Mouse (Mus musculus) layer of hippocampus, adult 8-10 months (tissue): ENCODE measurements around the gene Atad1. TPM values are rescaled to one million over a fixed set of nuclear protein-coding genes. Genes with fewer than 3 reads are reported as not detected.
"Not testable (repeated sequence)": the region's sequence is repeated elsewhere in the genome, so short reads cannot be mapped to it uniquely, and the experiment has no call there.

Source experiments
- DNase-seq, 2 experiments: peaks; one replicate each; pipeline ENCODE4 v3.0.0; 2022; ENCODE audit warnings: low spot score in 2 of 2
- total RNA-seq, 4 experiments: library from RNA; stranded (reverse); gene quantifications; 2 replicates each; pipeline ENCODE4 v1.2.4; 2022

Atad1 gene
- total RNA-seq, 4 experiments from 2014 or later: 89.9 to 100 (median 92.7) TPM

- DNase-seq: no peak
Observed at GRCm38 (mm10) chr19:32683081-32683480, 56.5 kb downstream of the Atad1 start.

DNA sequence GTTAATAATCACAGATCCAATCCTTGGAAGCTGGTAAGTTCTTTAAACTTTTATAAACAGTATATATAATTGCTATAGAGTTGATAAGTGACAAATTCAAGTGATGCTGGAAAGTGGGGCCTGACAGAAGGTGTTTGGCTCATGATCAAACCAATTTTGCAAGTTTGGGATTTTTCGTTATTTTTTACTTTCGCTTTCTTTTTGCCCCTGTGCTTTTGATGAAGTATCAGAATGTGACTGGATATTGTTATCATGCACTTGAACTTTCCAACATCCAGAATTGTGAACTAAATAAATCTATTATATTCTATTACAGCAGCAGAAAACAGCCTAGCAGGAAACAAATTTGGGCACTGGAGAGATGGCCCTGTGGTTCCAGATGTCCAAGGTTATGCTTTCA lies 58.7 kb downstream of the Atad1 start:
- no peak for DNase-seq

- no peak for DNase-seq
Observed at GRCm38 (mm10) chr19:32675766-32676165, 63.8 kb downstream of the Atad1 start.

DNA sequence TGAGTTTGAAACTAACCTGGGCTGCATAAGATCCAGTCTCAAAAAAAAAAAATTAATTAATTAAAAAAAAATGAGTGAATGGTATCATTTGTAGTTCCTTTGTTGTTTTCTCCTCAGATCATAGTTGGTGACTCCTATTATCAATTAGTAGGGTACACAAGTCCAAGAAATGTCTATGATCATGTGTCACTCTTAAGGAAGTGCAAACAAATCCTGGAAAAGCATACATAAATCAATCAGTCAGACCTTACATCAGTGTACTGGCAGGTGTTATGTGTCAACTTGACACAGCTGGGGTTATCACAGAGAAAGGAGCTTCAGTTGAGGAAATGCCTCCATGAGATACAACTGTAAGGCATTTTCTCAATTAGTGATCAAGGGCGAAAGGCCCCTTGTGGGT lies 71.8 kb downstream of the Atad1 start:
- DNase-seq: not testable (repeated sequence)

DNA sequence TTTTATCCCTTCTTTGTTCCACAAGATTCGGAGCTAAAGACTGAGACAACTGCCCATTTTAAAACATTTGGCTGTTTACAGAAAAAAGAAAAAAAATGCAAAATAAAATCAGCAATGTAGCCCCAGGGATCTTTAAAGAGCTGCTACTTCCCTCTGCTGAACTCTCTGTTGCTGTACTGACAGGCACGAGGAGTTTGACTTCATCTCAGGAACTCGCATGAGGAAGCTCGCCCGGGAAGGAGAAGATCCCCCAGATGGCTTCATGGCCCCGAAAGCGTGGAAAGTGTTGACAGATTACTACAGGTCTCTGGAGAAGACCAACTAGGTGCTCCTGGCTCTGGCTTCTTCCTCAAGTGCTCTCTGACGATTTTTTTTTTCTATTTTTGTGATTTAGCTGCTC lies 74.3 kb downstream of the Atad1 start:
- DNase-seq: no peak

DNA sequence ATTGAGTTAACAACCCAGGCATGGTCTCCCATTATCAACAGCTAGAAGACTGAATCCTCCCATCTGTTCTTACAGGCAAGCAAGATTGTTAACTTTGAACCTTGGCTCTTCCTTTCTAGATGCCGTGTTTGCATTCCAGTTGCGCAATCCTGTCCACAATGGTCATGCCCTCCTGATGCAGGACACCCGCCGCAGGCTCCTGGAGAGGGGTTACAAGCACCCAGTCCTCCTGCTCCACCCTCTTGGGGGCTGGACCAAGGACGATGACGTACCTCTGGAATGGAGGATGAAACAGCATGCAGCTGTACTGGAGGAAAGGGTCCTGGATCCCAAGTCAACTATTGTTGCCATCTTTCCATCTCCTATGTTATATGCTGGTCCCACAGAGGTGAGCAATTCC lies 76.7 kb downstream of the Atad1 start:
- no peak for DNase-seq

DNA sequence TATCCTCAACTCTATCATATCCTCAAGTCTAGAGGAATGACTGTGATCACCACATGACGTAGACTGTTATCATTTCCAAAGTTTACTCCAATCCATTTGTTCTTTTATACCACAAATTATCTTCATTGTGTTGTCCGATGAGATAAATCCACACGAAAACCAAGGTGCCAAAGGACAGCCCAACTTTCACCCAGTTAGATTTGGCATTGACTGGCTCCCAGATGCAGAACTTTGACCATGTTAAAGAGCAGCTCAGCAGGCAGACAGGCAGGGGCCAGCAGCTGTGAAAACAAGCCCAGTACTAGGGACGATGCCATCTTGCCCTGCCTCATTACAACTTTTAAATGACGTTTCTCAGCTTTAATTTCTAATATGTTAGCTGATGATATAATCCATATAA lies 80.2 kb downstream of the Atad1 start:
- no peak for DNase-seq

- DNase-seq: no peak
Observed at GRCm38 (mm10) chr19:32653630-32654362, 85.8 kb downstream of the Atad1 start.

DNA sequence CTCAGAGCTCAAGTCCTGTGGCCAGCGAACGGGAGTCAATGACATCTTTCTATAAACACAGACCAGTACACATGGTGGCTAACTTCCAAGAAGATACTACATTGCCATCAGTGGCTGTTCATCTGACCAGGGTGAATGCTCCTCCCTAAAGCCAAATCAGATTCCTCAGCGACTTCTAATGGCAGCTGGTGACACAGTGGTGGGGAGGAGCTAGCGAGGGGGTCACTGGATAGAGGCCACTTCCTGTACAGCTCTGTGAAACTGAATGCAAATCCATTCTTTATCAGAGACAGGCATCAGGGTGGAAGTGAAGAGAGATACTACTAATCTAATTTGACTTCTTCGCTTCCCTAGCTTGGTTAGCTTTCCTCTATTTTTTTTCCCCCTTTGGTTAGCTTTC lies 86.5 kb downstream of the Atad1 start:
- DNase-seq: no peak

GRCm38 (mm10) chr19:32651046-32651445 lies 88.5 kb downstream of the Atad1 start:
- DNase-seq: no peak

DNA sequence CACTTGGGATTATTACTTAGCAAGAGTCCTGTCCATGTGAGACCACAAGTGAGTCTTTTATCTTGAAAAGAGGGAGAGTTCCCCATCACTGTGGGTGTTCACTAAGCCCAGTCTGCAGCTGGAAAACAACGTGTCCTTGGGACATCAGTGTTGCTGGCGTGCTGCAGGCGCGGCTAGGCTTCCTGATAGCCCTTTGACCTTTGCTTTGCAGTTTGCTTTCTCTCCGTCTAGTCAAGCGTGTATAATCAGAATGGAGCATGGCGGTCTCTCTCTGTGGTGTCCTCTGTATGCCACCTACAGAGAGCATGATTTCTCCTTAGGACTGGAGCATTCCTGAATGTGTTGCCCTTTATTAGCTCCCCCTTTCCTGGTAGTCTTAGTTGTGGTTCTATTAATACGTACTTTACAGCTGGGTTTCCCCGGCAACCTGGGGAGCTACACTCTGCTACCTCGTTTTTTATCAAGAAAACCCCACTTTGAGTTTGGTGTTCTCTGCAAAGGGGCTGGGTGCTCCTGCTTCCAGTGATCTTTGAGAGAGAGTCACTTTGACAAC lies 91.5 kb downstream of the Atad1 start:
- DNase-seq: no peak

- no peak for DNase-seq
Observed at GRCm38 (mm10) chr19:32646382-32646781, 93.2 kb downstream of the Atad1 start.

- DNase-seq: no peak
Observed at GRCm38 (mm10) chr19:32645939-32646338, 93.6 kb downstream of the Atad1 start.

DNA sequence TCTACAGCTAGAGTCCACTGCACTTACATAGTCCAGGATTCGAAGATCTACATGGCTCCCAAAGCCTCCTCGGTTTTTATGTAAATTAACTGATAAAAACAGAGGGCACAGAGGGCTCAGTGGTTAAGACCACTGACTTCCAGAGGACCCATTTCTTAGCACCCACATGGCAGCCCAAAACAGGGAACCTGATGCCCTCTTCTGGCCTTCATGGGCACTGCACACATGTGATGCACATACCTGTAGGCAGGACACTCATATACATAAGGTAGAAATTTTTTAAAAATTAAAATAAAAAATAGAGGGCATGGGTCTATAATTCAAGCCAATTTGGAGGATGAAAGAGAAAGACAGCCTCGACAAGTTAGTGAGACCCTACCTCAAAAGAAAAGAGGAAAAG lies 95.9 kb downstream of the Atad1 start:
- DNase-seq: no peak

DNA sequence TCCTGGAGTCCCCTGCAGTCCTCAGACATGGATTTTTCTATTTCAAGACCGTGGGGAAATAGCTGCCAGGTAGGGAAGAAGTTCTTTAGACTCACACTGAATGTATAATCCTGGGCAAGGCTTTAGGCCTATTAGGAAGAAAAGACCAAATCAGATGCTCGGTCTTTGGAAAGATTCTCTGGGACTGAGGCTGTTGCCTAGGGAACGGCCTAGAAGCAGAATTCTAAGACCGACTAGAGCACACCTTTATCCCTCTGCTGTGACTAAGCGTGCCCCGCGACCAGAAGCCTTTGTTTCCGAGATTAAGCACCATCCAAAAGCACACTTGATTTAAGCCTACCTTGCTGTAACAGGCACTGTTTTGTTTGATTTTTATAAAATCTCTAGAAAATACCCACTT lies 97.6 kb downstream of the Atad1 start:
- DNase-seq: no peak

DNA sequence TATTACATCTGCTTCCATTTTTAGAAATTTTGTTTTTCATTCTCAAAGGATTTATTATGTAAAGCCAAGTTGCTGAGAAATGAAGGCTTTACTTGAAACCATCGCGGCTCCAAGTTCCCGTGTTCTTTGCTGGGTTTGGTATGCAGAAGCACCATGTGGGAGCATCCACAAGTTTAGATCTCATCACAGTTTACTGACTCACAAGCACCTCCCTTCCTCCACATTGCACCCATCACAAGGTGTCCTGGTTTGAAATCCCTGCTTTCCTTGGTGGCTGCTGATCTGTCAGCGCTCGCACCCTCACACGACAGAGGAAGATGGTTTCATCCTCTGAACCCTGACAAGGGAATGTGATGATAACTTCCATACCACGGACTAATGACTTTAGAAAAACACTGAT lies 98.1 kb downstream of the Atad1 start:
- no peak for DNase-seq

- no peak for DNase-seq
Observed at GRCm38 (mm10) chr19:32638276-32638903, 101.2 kb downstream of the Atad1 start.

DNA sequence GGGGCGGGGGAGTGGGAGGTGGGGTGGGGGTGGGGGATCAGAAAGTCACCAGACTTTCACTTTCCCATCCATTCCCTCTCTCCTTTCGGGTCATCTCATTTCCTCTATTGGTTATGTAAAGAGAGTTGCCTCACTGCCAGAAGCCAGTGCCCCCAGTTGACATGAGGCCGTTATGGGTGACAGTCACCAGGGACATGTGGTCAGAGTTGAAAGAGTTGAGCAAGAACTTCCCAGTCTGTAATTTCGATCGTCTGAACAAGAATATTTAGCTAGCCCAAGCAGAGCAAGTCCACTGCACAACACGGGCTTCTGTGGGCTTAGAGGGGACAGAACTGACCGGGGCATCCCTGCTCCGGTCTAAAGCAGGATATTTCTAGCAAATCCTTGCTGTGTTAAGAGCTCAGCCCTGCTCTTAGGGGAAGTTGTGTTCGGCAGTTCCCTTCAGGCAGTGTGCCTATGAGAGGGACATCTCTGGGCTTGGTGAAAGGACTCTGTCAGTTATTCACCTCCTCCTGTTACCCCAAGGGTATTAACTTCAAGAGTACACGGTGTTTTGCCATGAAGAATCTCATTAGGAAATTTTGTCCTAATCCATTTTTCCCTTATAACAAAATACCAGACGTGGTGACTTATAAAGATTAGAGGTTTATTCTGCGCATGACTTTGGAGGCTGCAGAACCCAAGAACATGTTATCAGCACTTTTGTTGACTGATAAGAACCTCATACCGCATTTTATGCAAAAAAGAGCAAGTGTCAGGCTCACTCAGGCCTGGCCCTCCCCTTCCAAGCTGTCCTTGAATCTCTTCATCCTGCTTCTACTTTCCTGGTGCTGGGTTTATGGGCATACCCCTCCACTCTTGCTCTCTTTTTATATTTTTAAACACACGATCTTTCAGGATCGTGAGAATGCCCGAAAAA lies 102.0 kb downstream of the Atad1 start:
- DNase-seq: no peak

DNA sequence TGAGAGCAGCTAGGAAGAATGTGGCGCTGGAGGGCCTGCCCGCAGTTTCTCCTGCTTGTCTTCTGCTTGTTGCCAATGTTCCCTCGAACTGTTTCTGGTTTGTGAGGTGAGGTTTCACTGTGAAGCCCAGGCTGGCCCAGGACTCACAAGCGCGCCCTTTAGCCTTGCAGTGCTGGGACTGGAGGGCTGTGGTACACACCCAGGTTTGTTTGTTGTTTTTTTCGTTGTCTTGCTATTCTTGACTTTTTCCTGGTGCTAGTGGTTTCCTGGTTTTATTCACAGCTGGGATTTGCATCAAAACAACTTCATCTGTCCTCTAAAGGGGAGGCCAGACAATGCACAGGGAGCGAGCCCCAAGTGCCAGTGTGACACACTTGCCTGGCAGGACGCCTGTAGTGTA lies 104.7 kb downstream of the Atad1 start:
- no peak for DNase-seq

GRCm38 (mm10) chr19:32628572-32629132 lies 110.9 kb downstream of the Atad1 start:
- DNase-seq: no peak

DNA sequence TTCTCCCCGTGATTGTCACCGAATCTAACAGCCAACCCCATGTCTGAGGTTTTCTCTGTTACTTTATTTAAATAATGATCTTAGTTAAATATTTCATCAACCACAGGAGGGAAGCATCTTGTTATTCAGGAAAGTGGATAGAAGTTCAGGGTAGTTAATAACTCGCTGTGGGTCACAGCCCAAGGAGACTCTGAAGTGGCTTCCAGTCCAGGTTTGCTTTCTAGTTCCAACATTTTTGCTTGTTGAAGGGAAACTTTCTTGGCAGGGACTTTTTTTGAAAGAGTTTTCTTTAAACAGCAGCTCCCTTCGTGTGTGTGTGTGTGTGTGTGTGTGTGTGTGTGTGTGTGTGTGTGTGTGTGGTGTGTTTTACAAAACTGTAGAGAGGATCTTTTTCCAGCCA lies 112.0 kb downstream of the Atad1 start:
- no peak for DNase-seq
